Mouse (Mus musculus) R1 (cell line): ENCODE measurements around the gene Urm1.

Experiments used
- DNase-seq: peaks from one replicate; pipeline ENCODE4 v3.0.0-alpha.2; 2018; ENCODE audit warnings: low read depth, low spot score

The Urm1 gene

GRCm38 (mm10) chr2:29865125-29865524, 45.2 kb downstream of the Urm1 start:
- no peak for DNase-seq

DNA sequence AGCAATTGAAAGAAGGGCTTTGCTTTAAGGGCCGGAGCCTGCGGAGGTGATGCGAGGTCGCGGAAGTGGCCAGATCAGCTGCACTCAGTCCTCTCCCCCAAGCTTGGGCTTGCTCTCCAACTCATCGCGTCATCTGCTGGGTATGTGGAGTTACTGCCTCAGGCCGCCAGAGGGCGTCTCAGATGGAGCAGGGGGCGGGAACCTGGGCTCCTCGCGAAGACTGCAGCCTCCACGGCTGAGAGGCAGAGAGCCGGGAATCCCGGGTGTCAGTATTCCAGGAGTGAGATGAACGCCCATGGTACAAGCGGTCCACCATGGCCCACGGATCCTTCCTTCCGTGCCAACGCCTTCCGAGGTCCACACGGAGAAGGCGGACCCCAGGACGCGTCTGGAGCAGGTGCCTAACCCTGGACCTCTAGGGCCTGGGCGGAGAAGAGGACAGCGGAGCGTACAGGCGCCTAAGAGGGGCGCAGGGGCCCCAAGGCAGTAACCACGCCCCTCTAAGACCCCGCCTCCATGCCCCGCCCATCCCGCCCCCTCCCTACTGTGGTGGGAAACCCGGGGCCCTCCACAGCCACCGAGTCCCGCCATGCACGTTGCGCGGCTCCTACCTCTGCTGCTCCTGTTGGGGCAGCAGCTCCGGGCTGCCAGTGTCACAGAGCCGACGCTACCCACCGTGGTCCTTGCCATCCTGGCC, 49.2 kb downstream of the Urm1 start, which contains the start of gene Cercam:
Gene Cercam, plus strand, starts transcription at position 216 of the 697 bp plus-strand sequence.
- DNase-seq = peak; percentile 97

DNA sequence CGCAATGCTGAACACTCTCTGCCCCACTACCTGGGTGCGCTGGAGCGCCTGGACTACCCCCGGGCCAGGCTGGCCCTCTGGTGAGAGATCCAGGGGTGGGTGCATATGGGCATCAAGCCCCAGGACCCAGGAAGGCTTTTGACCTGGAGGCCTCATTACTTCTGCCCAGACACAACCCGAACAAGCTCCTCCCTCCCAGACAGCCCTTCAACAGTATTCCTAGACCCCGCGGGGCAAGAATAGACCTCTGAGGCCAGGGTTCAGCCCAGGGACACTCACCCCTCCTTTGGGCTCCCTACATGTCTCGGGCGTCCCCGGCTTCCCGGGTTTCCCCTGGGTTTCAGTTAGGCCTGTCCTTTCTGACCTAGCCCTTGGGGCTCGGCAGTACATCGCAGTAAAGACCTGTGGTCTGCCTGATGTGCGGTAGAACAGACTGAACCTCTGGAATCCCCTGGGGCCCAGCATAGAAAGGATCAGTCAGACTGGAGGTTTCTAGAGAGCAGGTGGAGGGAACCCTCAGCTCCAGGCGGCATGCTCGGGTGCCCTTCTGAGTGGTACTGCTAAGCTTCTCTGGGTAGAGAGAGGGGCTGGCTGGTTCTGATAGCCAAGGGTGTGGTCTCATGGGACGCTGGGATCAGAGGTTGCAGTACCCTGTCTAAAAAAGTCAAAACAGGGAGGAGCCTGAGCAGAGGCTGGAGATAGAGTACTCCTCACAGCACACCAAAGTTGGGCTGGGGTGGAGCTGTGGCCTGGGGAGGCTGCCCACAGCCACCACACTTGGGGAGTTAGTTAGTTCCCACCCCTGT, 50.0 kb downstream of the Urm1 start:
- DNase-seq = peak; percentile 66

- DNase-seq = no peak
Measured at GRCm38 (mm10) chr2:29872581-29873295, 52.9 kb downstream of the Urm1 start.

DNA sequence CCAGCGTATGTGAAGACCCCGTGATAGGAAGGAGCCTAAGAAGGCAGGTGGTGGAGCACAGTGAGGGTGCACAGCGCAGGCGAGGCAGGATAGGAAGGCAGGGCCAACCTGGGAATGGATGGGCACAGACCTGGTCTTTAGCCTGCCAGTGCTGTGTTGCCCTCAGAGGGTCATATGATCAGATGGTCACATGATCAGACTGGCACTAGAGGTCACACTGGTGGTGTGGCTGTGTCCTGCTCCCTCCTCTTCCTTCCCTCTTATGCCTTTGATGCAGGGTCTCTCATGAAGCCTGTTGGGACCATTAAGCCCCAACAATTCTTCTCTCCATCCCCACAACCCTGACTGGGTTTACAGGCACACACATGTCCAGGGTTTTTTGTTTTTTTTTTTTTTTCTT, 53.9 kb downstream of the Urm1 start:
- no peak for DNase-seq

DNA sequence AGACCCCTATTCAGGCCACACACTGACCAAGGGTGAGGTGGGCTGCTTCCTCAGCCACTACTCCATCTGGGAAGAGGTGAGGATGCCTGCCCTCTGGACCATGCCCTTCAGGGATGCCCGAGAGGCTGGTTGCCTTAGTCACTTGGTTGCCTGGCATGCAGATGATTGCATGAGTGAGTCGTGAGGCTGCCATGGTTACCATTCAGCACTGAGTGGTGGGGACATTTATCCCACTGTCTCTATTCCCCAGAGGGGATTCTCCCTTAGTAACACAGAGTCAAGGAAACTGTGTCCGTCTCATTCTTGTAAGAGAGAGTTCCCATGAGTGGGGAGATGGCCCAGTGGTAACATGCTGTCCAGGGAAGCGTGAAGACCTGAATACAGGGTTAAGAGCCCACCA, 58.2 kb downstream of the Urm1 start:
- no peak for DNase-seq

- DNase-seq = no peak
Measured at GRCm38 (mm10) chr2:29879191-29879590, 59.3 kb downstream of the Urm1 start.

GRCm38 (mm10) chr2:29879964-29880830, 60.3 kb downstream of the Urm1 start:
- DNase-seq = peak; percentile 64

DNA sequence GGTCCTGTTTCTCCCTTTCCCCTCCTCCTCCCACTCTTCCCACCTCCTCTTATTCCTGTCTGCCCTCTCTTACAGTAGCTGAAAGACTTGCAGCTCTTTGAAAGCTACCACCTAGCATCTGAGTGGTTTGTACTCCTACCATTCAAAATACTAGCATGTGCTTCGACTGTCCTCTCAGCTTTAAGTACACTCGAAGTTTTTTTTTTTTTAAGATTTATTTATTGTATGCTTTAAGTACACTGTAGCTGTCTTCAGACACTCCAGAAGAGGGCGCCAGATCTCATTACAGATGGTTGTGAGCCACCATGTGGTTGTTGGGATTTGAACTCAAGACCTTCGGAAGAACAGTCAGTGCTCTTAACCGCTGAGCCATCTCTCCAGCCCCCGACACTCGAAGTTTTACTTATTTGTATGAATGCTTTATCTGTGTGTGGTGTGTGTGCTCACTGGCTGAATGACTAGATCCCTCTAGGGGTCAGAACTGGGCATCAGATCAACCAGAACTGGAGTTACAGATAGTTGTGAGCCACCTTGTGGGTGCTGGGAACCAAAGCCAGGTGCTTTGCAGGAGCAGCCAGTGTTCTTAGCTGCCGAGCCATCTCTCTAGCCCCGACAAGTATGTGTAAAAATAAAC, 66.9 kb downstream of the Urm1 start:
- DNase-seq = peak; percentile 23

DNA sequence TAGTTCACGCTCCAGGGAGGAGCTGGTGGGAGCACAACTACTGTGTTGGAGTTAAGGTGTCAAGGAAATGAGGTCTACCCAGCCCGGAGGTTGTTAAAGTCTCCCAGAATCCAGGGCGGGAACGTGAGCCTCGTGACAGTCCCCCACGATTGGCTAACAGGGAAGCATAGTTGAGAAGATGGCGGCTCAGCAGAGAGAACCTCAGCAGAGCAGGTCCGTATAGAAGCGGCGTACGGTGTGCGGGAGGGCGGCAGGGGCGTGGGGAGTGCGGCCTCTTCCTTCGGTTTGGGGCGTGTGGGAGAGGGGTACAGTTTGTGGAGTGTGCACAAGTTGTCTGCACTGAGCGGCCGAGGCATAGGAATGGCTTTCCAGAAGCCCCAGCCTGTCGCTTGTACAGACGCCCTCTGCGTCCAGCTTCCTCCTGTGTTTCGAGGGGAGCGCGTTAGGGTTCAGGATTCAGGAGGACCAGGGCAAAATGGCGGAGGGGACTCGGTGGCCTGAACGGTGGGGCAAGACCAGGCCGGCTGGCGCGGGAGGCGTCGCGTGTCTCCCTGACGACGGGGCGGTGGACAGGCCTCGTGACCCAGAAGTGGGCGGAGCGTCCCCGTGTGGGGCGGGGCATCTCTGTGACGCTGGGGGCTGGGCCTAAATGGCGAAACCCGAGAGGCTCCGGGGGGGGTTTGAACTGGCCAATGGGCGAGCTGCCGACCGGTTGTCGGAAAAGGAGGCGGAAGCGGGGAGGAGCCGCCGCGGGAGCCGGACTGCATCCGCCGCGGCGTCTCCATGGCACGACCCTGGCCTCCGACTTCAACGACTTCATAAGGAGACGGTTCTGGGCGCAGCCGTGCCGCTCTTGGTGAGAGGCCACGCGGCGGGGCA, 69.4 kb downstream of the Urm1 start, which contains the start of gene Odf2:
Gene Odf2, plus strand, starts transcription at position 156 of the 879 bp plus-strand sequence.
- peak; percentile 98 for DNase-seq

GRCm38 (mm10) chr2:29889991-29890833, 70.3 kb downstream of the Urm1 start:
- DNase-seq = peak; percentile 96

- no peak for DNase-seq
Measured at GRCm38 (mm10) chr2:29891773-29892172, 71.9 kb downstream of the Urm1 start.
